8 mouse cellular contexts compared by ENCODE assay signal in the genomic region with DNA sequence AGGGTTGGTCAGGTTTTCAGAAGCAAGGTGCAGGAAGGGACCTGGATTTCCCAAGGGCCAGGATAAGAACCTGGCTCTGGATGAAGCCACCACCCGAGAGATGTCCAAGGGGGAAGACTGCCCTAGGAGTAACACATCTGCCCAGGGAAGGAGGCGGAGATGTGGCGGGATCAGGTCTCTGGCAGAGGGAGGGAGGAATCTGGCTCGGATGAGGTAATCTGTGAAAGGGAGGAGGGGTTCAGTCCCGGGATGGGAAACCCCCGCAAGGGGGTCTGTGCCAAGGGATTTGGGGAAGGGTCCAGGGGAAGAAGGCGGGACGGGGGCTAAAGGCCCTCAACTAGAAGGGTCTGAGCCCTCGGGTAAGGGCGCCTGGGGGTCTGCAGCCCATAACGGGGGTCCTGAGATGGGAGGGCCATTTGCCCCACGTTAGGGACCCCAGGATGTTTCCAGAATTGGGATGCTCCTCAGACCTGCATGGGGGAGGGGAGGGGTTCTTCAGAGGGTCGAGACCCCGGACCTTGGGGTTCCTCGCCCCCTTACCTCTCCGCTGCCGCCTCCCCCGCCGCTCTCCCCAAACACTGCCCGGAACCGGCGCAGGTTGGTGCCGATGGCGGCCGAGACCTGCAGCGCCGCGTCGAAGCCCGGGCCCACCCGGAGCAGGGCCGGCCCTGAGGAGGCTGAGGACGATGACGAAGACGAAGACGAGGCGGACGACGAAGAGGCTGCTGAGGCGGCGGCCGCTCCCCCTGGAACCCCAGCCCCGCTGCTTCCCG. TPM values are rescaled to one million over a fixed set of nuclear protein-coding genes. Genes with fewer than 3 reads are reported as not detected.
DNase-seq lines count a peak whose midpoint lies in the region; ATAC-seq and TF ChIP-seq lines count a peak whose summit lies in the region.

No protein-coding gene starts in this region.

- H3K4me3 ChIP-seq in left cerebral cortex, adult 2 months = peak overlapping the region; percentile 92
- H3K4me3 ChIP-seq in embryonic facial prominence, embryonic 10.5 days = peak overlapping the region; percentile 82
- peak overlapping the region; percentile 94 for H3K4me3 ChIP-seq in heart, postnatal 0 days (ENCODE audit: low read depth, low read length)
- peak overlapping the region; percentile 87 for H3K4me3 ChIP-seq in limb, embryonic 13.5 days
- H3K4me3 ChIP-seq in midbrain, embryonic 16.5 days (ENCODE audit: low read depth, low read length) = peak overlapping the region; percentile 78

- DNase-seq in left cerebral cortex, adult 2 months (ENCODE audit: extremely low spot score in 1 of 2, low spot score in 2 of 2) = peak in 1 of 2 experiments; percentile 38
- no peak for DNase-seq in left cerebral cortex, postnatal 25 days (ENCODE audit: low spot score in 2 of 2)
- DNase-seq in R1 (ENCODE audit: low read depth, low spot score) = peak; percentile 48
- DNase-seq in embryonic facial prominence, embryonic 10.5 days (ENCODE audit: low spot score) = peak; percentile 54
- DNase-seq in heart, postnatal 0 days (ENCODE audit: low spot score) = no peak
- DNase-seq in urinary bladder, postnatal 14 days (ENCODE audit: low spot score) = peak; percentile 8

- H3K9ac ChIP-seq in heart, postnatal 0 days (replicated peaks; ENCODE audit: low read depth, low read length) = peak overlapping the region; percentile 85
- H3K9ac ChIP-seq in limb, embryonic 13.5 days = peak overlapping the region; percentile 97
- peak overlapping the region; percentile 84 for H3K9ac ChIP-seq in midbrain, embryonic 16.5 days (ENCODE audit: low read depth, low read length)

- TF ChIP-seq EP300 in heart, postnatal 0 days (IDR thresholded peaks at IDR 0.05; ENCODE audit: low read depth) = no peak

- no peak for TF ChIP-seq CTCF in left cerebral cortex, adult 2 months (IDR thresholded peaks at IDR 0.05)
- no peak for TF ChIP-seq CTCF in heart, postnatal 0 days (IDR thresholded peaks at IDR 0.05; ENCODE audit: low read depth)

- WGBS in embryonic facial prominence, embryonic 10.5 days = under 1% methylated on average over 41 of the region's 44 CpGs
- under 1% methylated on average over 35 of the region's 44 CpGs for WGBS in heart, postnatal 0 days
- WGBS in limb, embryonic 13.5 days = under 1% methylated on average over 42 of the region's 44 CpGs
- WGBS in midbrain, embryonic 16.5 days = under 1% methylated on average over 39 of the region's 44 CpGs

- H3K4me1 ChIP-seq in embryonic facial prominence, embryonic 10.5 days = peaks cover 54% of the 10 kb centered on the region
- H3K4me1 ChIP-seq in heart, postnatal 0 days (ENCODE audit: control insufficient read depth, insufficient read depth) = peaks cover 28% of the 10 kb centered on the region
- peaks cover 53% of the 10 kb centered on the region for H3K4me1 ChIP-seq in limb, embryonic 13.5 days
- peaks cover 44% of the 10 kb centered on the region for H3K4me1 ChIP-seq in midbrain, embryonic 16.5 days (ENCODE audit: control insufficient read depth, insufficient read depth, low read length)

- peak overlapping the region; percentile 99 for H3K4me2 ChIP-seq in heart, postnatal 0 days (ENCODE audit: low read depth, low read length)
- peak overlapping the region; percentile 98 for H3K4me2 ChIP-seq in limb, embryonic 13.5 days (replicated peaks)
- peak overlapping the region; percentile 89 for H3K4me2 ChIP-seq in midbrain, embryonic 16.5 days (ENCODE audit: low read length)

- peaks cover 19% of the 10 kb centered on the region for H3K36me3 ChIP-seq in embryonic facial prominence, embryonic 10.5 days (replicated peaks)
- H3K36me3 ChIP-seq in heart, postnatal 0 days (replicated peaks; ENCODE audit: control insufficient read depth, insufficient read depth, low read length) = no peaks in the 10 kb centered on the region
- H3K36me3 ChIP-seq in limb, embryonic 13.5 days = peaks cover 5% of the 10 kb centered on the region
- no peaks in the 10 kb centered on the region for H3K36me3 ChIP-seq in midbrain, embryonic 16.5 days (ENCODE audit: control insufficient read depth, insufficient read depth, low read length)

- peak; percentile 13; the same call in 1 of the 2 replicates for ATAC-seq in heart, postnatal 0 days (ENCODE audit: insufficient read depth, low read depth)
- ATAC-seq in limb, embryonic 13.5 days (ENCODE audit: low FRiP score, low read depth) = peak; percentile 8; the same call in 1 of the 2 replicates
- ATAC-seq in midbrain, embryonic 16.5 days = peak; percentile 12; the same call in 1 of the 2 replicates

- peak overlapping the region; percentile 95 for H3K27ac ChIP-seq in left cerebral cortex, adult 2 months
- H3K27ac ChIP-seq in embryonic facial prominence, embryonic 10.5 days (replicated peaks) = peak overlapping the region; percentile 97
- H3K27ac ChIP-seq in heart, postnatal 0 days (ENCODE audit: low read depth) = peak overlapping the region; percentile 90
- H3K27ac ChIP-seq in limb, embryonic 13.5 days = peak overlapping the region; percentile 99
- H3K27ac ChIP-seq in midbrain, embryonic 16.5 days (ENCODE audit: low read length) = peak overlapping the region; percentile 98

- intact Hi-C loops in left cerebral cortex, adult 2 months (cut with DNase I) = loop anchor here (1.0 to 5.0 kb wide), 3 partner anchors 25 to 242 kb away; partner anchors contain the start of gene Atp5l
- intact Hi-C loops in left cerebral cortex, postnatal 25 days (cut with DNase I) = loop anchor here (1.0 to 2.0 kb wide), 4 partner anchors 22 to 44 kb away; partner anchors contain the start of gene Atp5l

- no peaks in the 10 kb centered on the region for H3K27me3 ChIP-seq in embryonic facial prominence, embryonic 10.5 days (replicated peaks; ENCODE audit: low read depth, poor library complexity, severe bottlenecking)
- H3K27me3 ChIP-seq in heart, postnatal 0 days (ENCODE audit: control insufficient read depth, insufficient read depth, low read length) = no peaks in the 10 kb centered on the region
- no peaks in the 10 kb centered on the region for H3K27me3 ChIP-seq in limb, embryonic 13.5 days
- no peaks in the 10 kb centered on the region for H3K27me3 ChIP-seq in midbrain, embryonic 16.5 days (ENCODE audit: control insufficient read depth, insufficient read depth, low read depth, low read length)

- no peaks in the 10 kb centered on the region for H3K9me3 ChIP-seq in embryonic facial prominence, embryonic 10.5 days
- no peaks in the 10 kb centered on the region for H3K9me3 ChIP-seq in heart, postnatal 0 days (replicated peaks; ENCODE audit: control insufficient read depth, low read length)
- H3K9me3 ChIP-seq in limb, embryonic 13.5 days = no peaks in the 10 kb centered on the region
- H3K9me3 ChIP-seq in midbrain, embryonic 16.5 days (replicated peaks; ENCODE audit: control insufficient read depth, low read length, poor library complexity, severe bottlenecking) = no peaks in the 10 kb centered on the region

RNA-seq across cellular contexts. Expression of gene Kmt2a, which starts 0.6 kb away (rescaled TPM):
- 10 to 100 TPM; 81.5 to 97.4 TPM for total RNA-seq in left cerebral cortex, adult 2 months (2021)
- total RNA-seq in left cerebral cortex, postnatal 25 days (2021) = 10 to 100 TPM; 54.6 to 58.6 TPM
- 14.1 and 14.9 TPM in 2 replicates for polyA plus RNA-seq in embryonic facial prominence, embryonic 10.5 days (2016; fragmentation: Nextera tagmentation; extraction: Ambion mirVana)
- 4.9 and 7.8 TPM in 2 replicates for total RNA-seq in heart, postnatal 0 days (2014; rRNA removed; ENCODE audit: low replicate concordance)
- 4.2 and 4.4 TPM in 2 replicates for polyA plus RNA-seq in heart, postnatal 0 days (2015; fragmentation: Nextera tagmentation; extraction: Ambion mirVana)
- 18.0 and 20.3 TPM in 2 replicates for polyA plus RNA-seq in limb, embryonic 13.5 days (2015; fragmentation: Nextera tagmentation; extraction: Ambion mirVana)
- 14.1 and 22.3 TPM in 2 replicates for polyA plus RNA-seq in midbrain, embryonic 16.5 days (2015; fragmentation: Nextera tagmentation; extraction: Ambion mirVana)

RNA-seq across cellular contexts. Expression of gene Atp5l, which starts 40.0 kb away (rescaled TPM):
- 100 to 1,000 TPM; 302 to 340 TPM for total RNA-seq in left cerebral cortex, adult 2 months (2021)
- total RNA-seq in left cerebral cortex, postnatal 25 days (2021) = 100 to 1,000 TPM; 339 to 353 TPM
- 499 and 516 TPM in 2 replicates for polyA plus RNA-seq in embryonic facial prominence, embryonic 10.5 days (2016; fragmentation: Nextera tagmentation; extraction: Ambion mirVana)
- total RNA-seq in heart, postnatal 0 days (2014; rRNA removed; ENCODE audit: low replicate concordance) = 688 and 746 TPM in 2 replicates
- polyA plus RNA-seq in heart, postnatal 0 days (2015; fragmentation: Nextera tagmentation; extraction: Ambion mirVana) = 2,678 and 2,844 TPM in 2 replicates
- polyA plus RNA-seq in limb, embryonic 13.5 days (2015; fragmentation: Nextera tagmentation; extraction: Ambion mirVana) = 613 and 626 TPM in 2 replicates
- polyA plus RNA-seq in midbrain, embryonic 16.5 days (2015; fragmentation: Nextera tagmentation; extraction: Ambion mirVana) = 651 and 716 TPM in 2 replicates

Comparison
In these comparisons a context has a peak if more than half of its experiments do, and no peak if none do; other contexts are left out.
1. DNase-seq: peak in R1 (single experiment), embryonic facial prominence, embryonic 10.5 days (single experiment) and urinary bladder, postnatal 14 days (single experiment); none in left cerebral cortex, postnatal 25 days (0 of 2) and heart, postnatal 0 days (single experiment).
2. Peak in every context shown above with its lines, with median percentiles within 50 percentile points of each other: H3K27ac ChIP-seq, H3K4me3 ChIP-seq, ATAC-seq, H3K4me2 ChIP-seq and H3K9ac ChIP-seq.